Mouse (Mus musculus): ENCODE results near the gene Cyp4a10. TPM values are rescaled to one million over a fixed set of nuclear protein-coding genes. Genes with fewer than 3 reads are reported as not detected.
"Not testable (repeated sequence)": the region's sequence is repeated elsewhere in the genome, so short reads cannot be mapped to it uniquely, and the experiment has no call there.

Cyp4a10 gene
- not detected in 2 replicates for polyA plus RNA-seq (2014; fragmentation: Nextera tagmentation; extraction: Ambion mirVana)

- WGBS (ENCODE audit: insufficient replicate concordance): 77% methylated on average over 5 of the region's 5 CpGs
Observed at GRCm38 (mm10) chr4:115518000-115518399, at the start of gene Cyp4a10. Gene Cyp4a10 (plus strand): TSS chr4:115518264.

DNA sequence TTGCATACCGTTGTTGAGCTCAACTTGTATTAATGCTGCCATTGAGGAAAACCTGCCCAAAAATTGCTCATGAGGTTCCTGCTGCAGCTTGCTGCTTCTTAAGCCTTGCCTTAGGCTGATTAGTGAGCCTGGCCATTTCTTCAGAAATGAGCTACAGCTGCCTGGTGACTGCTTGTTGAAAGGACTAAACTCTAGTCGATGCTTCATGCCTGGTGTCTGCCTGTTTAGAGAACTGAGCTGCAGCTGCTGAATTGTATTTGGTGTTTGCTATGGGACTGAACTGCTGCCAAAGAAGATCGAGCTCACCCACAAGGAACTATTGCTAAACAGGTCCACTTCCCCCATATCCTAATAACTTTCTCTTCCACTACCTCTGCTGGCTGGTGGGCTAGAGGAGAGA, 44.5 kb upstream of the Cyp4a10 start:
- not testable (repeated sequence) for H3K27ac ChIP-seq (ENCODE audit: low read depth, low read length); H3K4me1 ChIP-seq (ENCODE audit: control insufficient read depth, insufficient read depth, low read length); H3K27me3 ChIP-seq (ENCODE audit: control insufficient read depth, insufficient read depth, low read length); ATAC-seq (replicated peaks; ENCODE audit: insufficient number of reproducible peaks, low FRiP score, low TSS enrichment); H3K36me3 ChIP-seq (ENCODE audit: control insufficient read depth, insufficient read depth, low read length); H3K9me3 ChIP-seq (replicated peaks; ENCODE audit: control insufficient read depth, low read length); H3K4me3 ChIP-seq (ENCODE audit: low read depth, low read length); H3K4me2 ChIP-seq; H3K9ac ChIP-seq (ENCODE audit: low read depth, low read length)
- 73% methylated on average over 3 of the region's 3 CpGs for WGBS (ENCODE audit: insufficient replicate concordance)

More at GRCm38 (mm10) chr4:115518000-115518399, at the start of gene Cyp4a10:
- H3K4me1 ChIP-seq (ENCODE audit: control insufficient read depth, insufficient read depth, low read length); H3K4me2 ChIP-seq; H3K9me3 ChIP-seq (replicated peaks; ENCODE audit: control insufficient read depth, low read length); H3K9ac ChIP-seq (ENCODE audit: low read depth, low read length); H3K27me3 ChIP-seq (ENCODE audit: control insufficient read depth, insufficient read depth, low read length); H3K27ac ChIP-seq (ENCODE audit: low read depth, low read length); ATAC-seq (replicated peaks; ENCODE audit: insufficient number of reproducible peaks, low FRiP score, low TSS enrichment); H3K4me3 ChIP-seq (ENCODE audit: low read depth, low read length); H3K36me3 ChIP-seq (ENCODE audit: control insufficient read depth, insufficient read depth, low read length): not testable (repeated sequence)

DNA sequence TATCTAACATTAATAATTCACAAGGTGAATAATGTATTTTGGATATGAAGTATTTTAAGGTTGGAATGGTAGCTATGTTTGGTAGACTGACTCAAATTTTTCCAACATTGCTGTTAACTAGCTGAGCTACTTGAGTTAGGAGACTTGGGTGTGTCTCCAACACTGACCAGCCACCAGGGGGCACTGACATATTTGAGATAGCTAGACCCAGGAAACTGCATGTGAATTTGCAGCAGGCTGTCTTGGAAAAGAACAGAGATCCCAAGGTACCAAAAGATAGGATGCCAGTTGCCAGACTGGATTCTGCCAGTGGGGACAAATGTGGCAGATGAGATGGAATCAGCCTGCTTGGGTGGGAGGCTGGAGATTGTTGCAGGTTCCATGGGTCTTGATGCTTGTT, 42.0 kb upstream of the Cyp4a10 start:
- not testable (repeated sequence) for ATAC-seq (replicated peaks; ENCODE audit: insufficient number of reproducible peaks, low FRiP score, low TSS enrichment); H3K4me1 ChIP-seq (ENCODE audit: control insufficient read depth, insufficient read depth, low read length); H3K4me3 ChIP-seq (ENCODE audit: low read depth, low read length); H3K27me3 ChIP-seq (ENCODE audit: control insufficient read depth, insufficient read depth, low read length); H3K9ac ChIP-seq (ENCODE audit: low read depth, low read length); H3K4me2 ChIP-seq; H3K9me3 ChIP-seq (replicated peaks; ENCODE audit: control insufficient read depth, low read length); H3K27ac ChIP-seq (ENCODE audit: low read depth, low read length); H3K36me3 ChIP-seq (ENCODE audit: control insufficient read depth, insufficient read depth, low read length)

DNA sequence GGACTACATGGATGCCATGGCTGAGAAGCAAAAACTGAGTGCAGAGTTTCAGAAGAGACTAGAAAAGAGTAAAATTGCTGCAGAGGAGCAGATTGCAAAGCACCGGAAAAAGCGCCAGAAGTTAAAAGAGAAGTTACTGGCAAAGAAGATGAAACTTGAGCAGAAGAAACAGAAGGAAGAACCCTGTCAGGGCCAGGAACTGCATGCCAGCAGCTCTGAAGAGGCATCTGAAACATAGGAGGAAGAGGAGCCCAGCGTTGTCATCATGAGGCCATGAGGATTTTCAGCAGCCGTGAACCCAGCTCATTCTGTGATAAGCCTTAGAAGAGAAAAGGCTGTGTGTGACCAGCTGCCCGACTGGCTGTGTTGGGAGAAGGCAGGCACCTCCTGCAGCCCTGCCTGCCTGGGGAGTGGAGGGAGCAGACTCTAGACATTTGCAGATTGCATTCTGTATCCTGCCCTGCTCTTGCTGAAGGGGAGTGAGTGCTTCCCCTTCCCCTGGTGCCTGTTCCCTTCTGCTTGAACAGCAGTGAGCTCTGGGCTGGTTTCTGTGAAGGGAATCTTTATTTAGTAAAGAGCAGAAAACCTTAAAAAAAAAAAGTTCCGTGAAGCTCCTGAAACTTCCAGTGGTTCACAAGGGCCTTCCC, 36.9 kb upstream of the Cyp4a10 start:
- no peaks in the 10 kb centered on the region for H3K36me3 ChIP-seq (ENCODE audit: control insufficient read depth, insufficient read depth, low read length)
- H3K9ac ChIP-seq (ENCODE audit: low read depth, low read length): no peak overlapping the region
- H3K4me3 ChIP-seq (ENCODE audit: low read depth, low read length): no peak overlapping the region
- no peaks in the 10 kb centered on the region for H3K4me1 ChIP-seq (ENCODE audit: control insufficient read depth, insufficient read depth, low read length)
- WGBS (ENCODE audit: insufficient replicate concordance): 59% methylated on average over 6 of the region's 6 CpGs
- H3K4me2 ChIP-seq: no peak overlapping the region
- H3K27me3 ChIP-seq (ENCODE audit: control insufficient read depth, insufficient read depth, low read length): no peaks in the 10 kb centered on the region
- ATAC-seq (replicated peaks; ENCODE audit: insufficient number of reproducible peaks, low FRiP score, low TSS enrichment): no peak
- no peak overlapping the region for H3K27ac ChIP-seq (ENCODE audit: low read depth, low read length)
- no peaks in the 10 kb centered on the region for H3K9me3 ChIP-seq (replicated peaks; ENCODE audit: control insufficient read depth, low read length)

DNA sequence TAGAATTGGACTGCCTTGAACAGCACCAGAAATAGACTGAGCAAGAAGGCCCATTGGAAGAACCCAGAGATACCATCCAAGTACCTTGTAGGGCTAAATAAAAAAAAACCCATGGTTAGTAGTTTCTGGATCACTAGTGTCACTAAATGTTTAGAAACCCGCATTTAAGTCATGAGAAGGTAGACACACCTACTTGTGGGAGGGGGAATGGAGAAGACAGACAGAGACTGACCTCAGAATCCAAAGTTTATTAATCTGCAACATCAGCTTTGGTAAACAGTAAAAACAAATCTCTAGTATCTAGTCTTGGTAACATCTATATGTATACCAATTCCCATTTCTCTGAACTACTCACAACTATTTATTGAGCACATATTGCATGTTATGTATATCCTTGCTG, 22.1 kb upstream of the Cyp4a10 start, which contains the start of gene Cyp4a14:
Cyp4a14 (minus strand) TSS at position 142 of the 400 bp plus-strand sequence.
- H3K4me2 ChIP-seq: no peak within 1 kb of the TSS
- H3K9me3 ChIP-seq (replicated peaks; ENCODE audit: control insufficient read depth, low read length): no peaks in the 10 kb centered on the region
- WGBS (ENCODE audit: insufficient replicate concordance): 84% methylated on average over 1 of the region's 1 CpGs
- H3K9ac ChIP-seq (ENCODE audit: low read depth, low read length): no peak within 1 kb of the TSS
- H3K36me3 ChIP-seq (ENCODE audit: control insufficient read depth, insufficient read depth, low read length): no peaks in the 10 kb centered on the region
- no peak within 1 kb of the TSS for H3K27ac ChIP-seq (ENCODE audit: low read depth, low read length)
- H3K4me1 ChIP-seq (ENCODE audit: control insufficient read depth, insufficient read depth, low read length): no peaks in the 10 kb centered on the region
- no peaks in the 10 kb centered on the region for H3K27me3 ChIP-seq (ENCODE audit: control insufficient read depth, insufficient read depth, low read length)
- H3K4me3 ChIP-seq (ENCODE audit: low read depth, low read length): no peak within 1 kb of the TSS
- no peak for ATAC-seq (replicated peaks; ENCODE audit: insufficient number of reproducible peaks, low FRiP score, low TSS enrichment)

- Histone ChIP-seq H3K27me3 (ENCODE audit: control insufficient read depth, insufficient read depth, low read length) (no peaks in the 10 kb centered on the region), H3K9me3 (replicated peaks; ENCODE audit: control insufficient read depth, low read length) (no peaks in the 10 kb centered on the region), H3K4me2 (no peak overlapping the region), H3K36me3 (ENCODE audit: control insufficient read depth, insufficient read depth, low read length) (no peaks in the 10 kb centered on the region), H3K9ac (ENCODE audit: low read depth, low read length) (no peak overlapping the region), H3K4me3 (ENCODE audit: low read depth, low read length) (no peak overlapping the region), H3K27ac (ENCODE audit: low read depth, low read length) (no peak overlapping the region), H3K4me1 (ENCODE audit: control insufficient read depth, insufficient read depth, low read length) (no peaks in the 10 kb centered on the region)
- 81% methylated on average over 3 of the region's 3 CpGs for WGBS (ENCODE audit: insufficient replicate concordance)
- no peak for ATAC-seq (replicated peaks; ENCODE audit: insufficient number of reproducible peaks, low FRiP score, low TSS enrichment)
Observed at GRCm38 (mm10) chr4:115497466-115497865, 20.6 kb upstream of the Cyp4a10 start.

DNA sequence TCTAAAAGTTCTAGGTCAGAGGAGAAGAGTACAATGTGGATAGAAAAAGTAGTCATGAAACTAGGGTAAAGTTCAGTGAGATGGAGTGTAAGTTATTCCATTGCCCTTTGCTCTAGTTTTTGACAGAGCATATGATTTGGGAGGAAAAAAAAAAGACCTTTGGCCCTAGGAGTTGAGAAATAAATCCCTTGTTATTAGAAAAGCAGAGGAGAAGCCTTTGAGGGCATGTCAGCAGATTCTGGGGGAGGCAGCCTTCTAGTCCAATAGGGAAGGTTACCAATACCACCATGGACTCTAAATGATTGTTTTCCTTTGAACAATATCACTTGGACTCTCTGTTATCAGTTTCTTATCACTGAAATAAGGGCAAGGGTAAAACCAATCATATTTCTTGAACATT, 4.1 kb upstream of the Cyp4a10 start:
- H3K36me3 ChIP-seq (ENCODE audit: control insufficient read depth, insufficient read depth, low read length); H3K9ac ChIP-seq (ENCODE audit: low read depth, low read length); H3K27me3 ChIP-seq (ENCODE audit: control insufficient read depth, insufficient read depth, low read length); H3K4me3 ChIP-seq (ENCODE audit: low read depth, low read length); H3K27ac ChIP-seq (ENCODE audit: low read depth, low read length); H3K4me2 ChIP-seq; H3K4me1 ChIP-seq (ENCODE audit: control insufficient read depth, insufficient read depth, low read length); ATAC-seq (replicated peaks; ENCODE audit: insufficient number of reproducible peaks, low FRiP score, low TSS enrichment); H3K9me3 ChIP-seq (replicated peaks; ENCODE audit: control insufficient read depth, low read length): not testable (repeated sequence)

DNA sequence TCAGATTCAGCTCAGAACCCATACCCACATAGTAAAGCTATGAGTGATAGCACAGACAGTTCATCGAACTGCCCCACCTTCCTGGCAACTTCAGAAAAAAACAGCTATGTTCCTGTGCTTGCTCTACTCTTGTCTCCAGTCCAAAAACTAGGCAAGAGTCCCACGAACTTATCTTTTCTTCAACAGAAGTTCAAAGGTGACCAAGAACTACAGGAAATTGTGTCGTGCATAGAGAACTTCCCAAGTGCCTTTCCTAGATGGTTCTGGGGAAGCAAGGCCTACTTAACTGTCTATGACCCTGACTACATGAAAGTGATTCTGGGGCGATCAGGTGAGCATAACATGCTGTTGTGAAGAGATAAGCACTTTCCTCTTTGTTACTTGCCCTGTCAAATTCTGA, 1.4 kb downstream of the Cyp4a10 start:
- Histone ChIP-seq H3K4me3 (ENCODE audit: low read depth, low read length) (no peak overlapping the region), H3K36me3 (ENCODE audit: control insufficient read depth, insufficient read depth, low read length) (no peaks in the 10 kb centered on the region), H3K27me3 (ENCODE audit: control insufficient read depth, insufficient read depth, low read length) (no peaks in the 10 kb centered on the region), H3K27ac (ENCODE audit: low read depth, low read length) (no peak overlapping the region), H3K4me1 (ENCODE audit: control insufficient read depth, insufficient read depth, low read length) (no peaks in the 10 kb centered on the region), H3K4me2 (no peak overlapping the region), H3K9me3 (replicated peaks; ENCODE audit: control insufficient read depth, low read length) (no peaks in the 10 kb centered on the region), H3K9ac (ENCODE audit: low read depth, low read length) (no peak overlapping the region)
- 51% methylated on average over 4 of the region's 4 CpGs for WGBS (ENCODE audit: insufficient replicate concordance)
- no peak for ATAC-seq (replicated peaks; ENCODE audit: insufficient number of reproducible peaks, low FRiP score, low TSS enrichment)

DNA sequence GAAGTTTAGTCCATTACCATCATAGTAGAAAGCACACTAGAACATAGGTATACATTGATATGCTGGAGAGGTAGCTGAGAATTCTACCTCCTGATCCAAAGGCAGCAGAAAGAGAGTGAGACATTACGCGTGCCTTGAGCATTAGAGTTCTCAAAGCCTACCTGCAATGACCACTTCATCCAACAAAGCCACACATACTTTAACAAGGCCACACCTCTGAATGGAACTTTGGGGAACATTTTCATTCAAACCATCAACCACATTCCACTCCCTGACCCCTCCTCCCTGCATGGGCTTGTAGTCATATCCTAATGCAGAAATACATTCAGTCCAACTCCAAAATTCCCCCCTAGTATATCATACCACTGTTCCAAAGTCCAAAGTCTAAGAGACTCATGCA, 3.7 kb downstream of the Cyp4a10 start:
- no peaks in the 10 kb centered on the region for H3K9me3 ChIP-seq (replicated peaks; ENCODE audit: control insufficient read depth, low read length)
- 90% methylated on average over 2 of the region's 2 CpGs for WGBS (ENCODE audit: insufficient replicate concordance)
- H3K9ac ChIP-seq (ENCODE audit: low read depth, low read length): no peak overlapping the region
- H3K36me3 ChIP-seq (ENCODE audit: control insufficient read depth, insufficient read depth, low read length): no peaks in the 10 kb centered on the region
- no peak for ATAC-seq (replicated peaks; ENCODE audit: insufficient number of reproducible peaks, low FRiP score, low TSS enrichment)
- H3K27ac ChIP-seq (ENCODE audit: low read depth, low read length): no peak overlapping the region
- H3K4me2 ChIP-seq: no peak overlapping the region
- no peaks in the 10 kb centered on the region for H3K27me3 ChIP-seq (ENCODE audit: control insufficient read depth, insufficient read depth, low read length)
- H3K4me1 ChIP-seq (ENCODE audit: control insufficient read depth, insufficient read depth, low read length): no peaks in the 10 kb centered on the region
- H3K4me3 ChIP-seq (ENCODE audit: low read depth, low read length): no peak overlapping the region

All from heart, embryonic 11.5 days (tissue).